Mouse (Mus musculus): Measurements from ENCODE around the gene Grrp1. TPM values are rescaled to one million over a fixed set of nuclear protein-coding genes. Genes with fewer than 3 reads are reported as not detected.

Grrp1 gene
- polyA plus RNA-seq, 1 experiment = 6.6 TPM

DNA sequence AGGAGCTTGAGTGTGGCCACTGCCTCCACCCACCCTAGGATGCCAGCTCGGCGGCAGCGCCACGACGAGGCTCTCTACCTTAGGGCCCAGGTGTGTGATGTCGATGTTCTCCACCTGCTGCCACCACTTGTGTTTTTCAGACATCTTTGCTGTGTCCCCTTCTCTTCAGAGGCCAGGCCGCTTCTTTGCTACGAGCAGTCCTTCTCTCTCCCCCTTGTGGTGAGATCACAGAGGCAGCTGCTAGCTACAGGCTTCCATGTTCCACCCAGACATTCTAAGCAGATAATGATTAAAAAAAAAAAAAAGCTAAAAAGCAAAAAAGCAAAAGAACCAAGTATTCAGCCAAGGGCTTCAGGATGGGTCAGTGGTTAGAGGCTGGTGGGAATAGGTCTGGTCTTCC is 26.7 kb downstream of the Grrp1 start, which contains the start of gene Catsper4:
Gene Catsper4 (minus strand): TSS at position 190 of the 400 bp plus-strand sequence.
- Histone ChIP-seq H3K4me3 (replicated peaks; ENCODE audit: insufficient read depth, low read depth, low read length) (no peak within 1 kb of the TSS), H3K27me3 (ENCODE audit: control insufficient read depth, insufficient read depth, low read length) (no peaks in the 10 kb centered on the region), H3K4me1 (ENCODE audit: control insufficient read depth, insufficient read depth, low read length) (no peaks in the 10 kb centered on the region), H3K27ac (ENCODE audit: insufficient read depth, low read length) (no peak within 1 kb of the TSS)
- 76% methylated on average over 8 of the region's 8 CpGs for WGBS
- TF ChIP-seq POLR2A (IDR thresholded peaks at IDR 0.05; ENCODE audit: borderline replicate concordance, insufficient read depth, low read length) (no peak), CTCF (IDR thresholded peaks at IDR 0.05; ENCODE audit: borderline replicate concordance, insufficient read depth, low read depth, low read length) (no peak)
- no peak for DNase-seq

DNA sequence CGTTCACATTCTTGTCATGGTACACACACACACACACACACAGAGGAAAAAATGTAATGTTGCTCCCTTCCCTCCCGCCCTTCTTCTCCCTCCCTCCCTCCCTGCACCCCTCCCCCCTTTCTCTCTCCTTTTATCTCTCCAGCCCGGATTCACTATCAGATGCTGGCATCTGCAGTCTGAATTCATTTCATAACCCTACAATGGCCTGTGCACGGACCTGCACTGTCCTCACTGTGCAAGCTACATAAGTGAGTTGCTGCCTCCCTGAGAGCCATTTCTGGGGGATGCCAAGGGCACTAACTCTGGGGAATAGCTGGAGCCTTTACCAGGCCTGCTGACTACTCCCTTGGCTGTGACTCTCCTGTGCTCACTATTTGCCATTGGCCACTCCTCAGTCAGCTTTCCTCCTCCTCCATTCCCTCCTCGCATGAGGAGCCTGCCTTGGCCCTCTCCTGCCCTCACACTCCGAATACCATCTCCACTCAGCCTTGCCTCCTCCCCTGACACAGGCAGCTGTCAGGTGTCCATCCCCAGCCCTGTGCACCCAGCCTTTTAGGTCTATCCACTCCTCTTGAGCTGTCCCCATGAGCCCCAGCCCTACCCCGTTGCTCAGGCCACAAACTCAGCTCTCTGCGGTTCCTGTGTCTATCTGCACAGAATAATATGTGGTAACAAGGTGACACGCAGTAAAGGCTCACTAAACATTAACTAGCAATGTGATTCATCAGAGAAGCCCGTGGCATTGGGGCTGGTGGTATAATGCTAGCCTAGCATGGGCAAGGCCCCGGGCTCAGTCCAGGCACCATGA is 30.9 kb downstream of the Grrp1 start:
- H3K4me1 ChIP-seq (ENCODE audit: control insufficient read depth, insufficient read depth, low read length) = no peaks in the 10 kb centered on the region
- H3K27me3 ChIP-seq (ENCODE audit: control insufficient read depth, insufficient read depth, low read length) = no peaks in the 10 kb centered on the region
- no peak overlapping the region for H3K27ac ChIP-seq (ENCODE audit: insufficient read depth, low read length)
- no peak for TF ChIP-seq CTCF (IDR thresholded peaks at IDR 0.05; ENCODE audit: borderline replicate concordance, insufficient read depth, low read depth, low read length)
- no peak for DNase-seq
- H3K4me3 ChIP-seq (replicated peaks; ENCODE audit: insufficient read depth, low read depth, low read length) = no peak overlapping the region
- WGBS = 64% methylated on average over 11 of the region's 11 CpGs

DNA sequence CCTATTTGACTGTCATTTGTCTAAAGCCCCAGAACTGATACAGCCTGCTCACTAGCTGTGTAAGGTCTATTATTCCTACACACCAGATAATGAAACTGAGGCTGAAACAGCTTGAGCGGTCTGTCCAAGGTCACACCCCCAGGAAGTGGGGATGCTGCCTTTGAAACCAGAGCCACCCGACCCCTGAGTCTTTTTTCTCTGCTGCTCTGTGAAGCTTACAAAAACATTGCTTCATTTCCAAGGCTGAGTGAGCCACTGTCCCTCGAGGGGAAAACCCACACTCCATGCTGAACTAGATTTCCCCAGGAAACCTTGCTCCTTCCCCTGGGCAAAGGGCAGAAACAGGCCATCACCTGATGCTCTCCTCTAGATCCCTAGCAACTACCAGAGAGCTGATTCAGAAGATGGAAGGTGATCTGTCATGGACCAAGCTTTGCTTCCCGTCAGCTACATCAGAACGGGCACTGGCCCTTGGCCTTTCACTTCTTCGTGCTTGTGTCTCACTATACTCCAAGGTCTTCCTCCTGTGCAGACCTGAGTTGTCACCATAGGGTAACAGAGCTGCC is 47.3 kb downstream of the Grrp1 start:
- Histone ChIP-seq H3K27me3 (ENCODE audit: control insufficient read depth, insufficient read depth, low read length) (no peaks in the 10 kb centered on the region; the same call in 1 of the 2 replicates), H3K4me1 (ENCODE audit: control insufficient read depth, insufficient read depth, low read length) (no peaks in the 10 kb centered on the region), H3K4me3 (replicated peaks; ENCODE audit: insufficient read depth, low read depth, low read length) (no peak overlapping the region), H3K27ac (ENCODE audit: insufficient read depth, low read length) (no peak overlapping the region)
- 62% methylated on average over 6 of the region's 6 CpGs for WGBS
- TF ChIP-seq POLR2A (IDR thresholded peaks at IDR 0.05; ENCODE audit: borderline replicate concordance, insufficient read depth, low read length) (no peak), CTCF (IDR thresholded peaks at IDR 0.05; ENCODE audit: borderline replicate concordance, insufficient read depth, low read depth, low read length) (no peak)
- no peak for DNase-seq

DNA sequence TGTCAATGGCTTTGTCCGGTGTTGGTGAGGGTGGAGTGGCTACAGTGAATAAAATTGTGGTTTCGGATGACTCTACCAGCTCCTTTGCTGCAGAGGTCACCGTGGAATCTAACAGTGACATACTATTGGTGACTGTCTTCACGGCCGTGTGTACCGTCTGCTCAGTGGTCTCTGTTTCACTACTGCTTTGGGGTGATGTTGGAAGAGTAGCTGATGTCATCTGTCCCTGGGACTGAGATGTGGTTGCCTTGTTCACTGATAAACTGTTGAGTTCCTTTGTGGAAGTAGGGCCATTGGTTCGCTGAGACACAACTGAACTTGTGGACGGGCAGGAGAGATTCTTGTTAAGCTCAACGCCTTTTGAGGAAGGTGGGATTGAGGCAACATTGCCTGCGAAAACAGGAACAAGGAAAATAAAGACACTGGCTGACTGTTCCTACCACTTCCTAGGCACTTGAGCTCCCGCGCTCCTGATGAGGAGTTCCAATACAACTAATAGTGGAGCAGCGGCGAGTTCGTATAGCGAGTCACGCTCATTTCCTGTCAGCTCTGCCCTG is 50.5 kb downstream of the Grrp1 start:
- 92% methylated on average over 17 of the region's 17 CpGs for WGBS
- H3K4me1 ChIP-seq (ENCODE audit: control insufficient read depth, insufficient read depth, low read length) = no peaks in the 10 kb centered on the region
- no peaks in the 10 kb centered on the region; the same call in 1 of the 2 replicates for H3K27me3 ChIP-seq (ENCODE audit: control insufficient read depth, insufficient read depth, low read length)
- DNase-seq = no peak
- no peak overlapping the region for H3K27ac ChIP-seq (ENCODE audit: insufficient read depth, low read length)
- TF ChIP-seq POLR2A (IDR thresholded peaks at IDR 0.05; ENCODE audit: borderline replicate concordance, insufficient read depth, low read length) (no peak), CTCF (IDR thresholded peaks at IDR 0.05; ENCODE audit: borderline replicate concordance, insufficient read depth, low read depth, low read length) (no peak)
- H3K4me3 ChIP-seq (replicated peaks; ENCODE audit: insufficient read depth, low read depth, low read length) = no peak overlapping the region

DNA sequence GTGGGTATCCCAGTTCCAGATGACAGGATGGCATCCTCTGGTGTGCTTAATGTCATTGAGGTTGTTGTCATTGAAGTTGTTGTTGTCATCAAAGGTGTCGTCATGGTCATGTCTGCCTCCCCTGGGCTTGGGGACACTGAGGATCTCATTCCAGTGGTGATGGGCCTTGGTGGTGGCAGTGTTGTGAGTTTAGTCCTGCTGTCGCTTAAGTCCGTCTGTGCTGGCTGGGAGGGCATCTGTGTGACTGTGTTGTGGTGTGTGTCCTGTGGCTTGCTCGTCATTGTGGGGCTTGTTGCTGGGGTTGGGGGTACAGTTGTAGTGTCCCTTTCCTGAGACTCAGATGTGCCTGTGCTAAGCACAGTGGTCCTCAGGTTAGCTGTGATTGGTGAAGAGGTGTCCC is 51.0 kb downstream of the Grrp1 start, which contains the start of gene Gm7534:
Gene Gm7534 (minus strand): TSS at position 101 of the 400 bp plus-strand sequence.
- no peak for DNase-seq
- 87% methylated on average over 4 of the region's 4 CpGs for WGBS

More for the DNA sequence above, 51.0 kb downstream of the Grrp1 start, which contains the start of gene Gm7534:
- H3K4me3 ChIP-seq (replicated peaks; ENCODE audit: insufficient read depth, low read depth, low read length) = no peak within 1 kb of the TSS
- TF ChIP-seq CTCF (IDR thresholded peaks at IDR 0.05; ENCODE audit: borderline replicate concordance, insufficient read depth, low read depth, low read length) (no peak), POLR2A (IDR thresholded peaks at IDR 0.05; ENCODE audit: borderline replicate concordance, insufficient read depth, low read length) (no peak)
- no peak within 1 kb of the TSS for H3K27ac ChIP-seq (ENCODE audit: insufficient read depth, low read length)
- no peaks in the 10 kb centered on the region; the same call in 1 of the 2 replicates for H3K27me3 ChIP-seq (ENCODE audit: control insufficient read depth, insufficient read depth, low read length)
- H3K4me1 ChIP-seq (ENCODE audit: control insufficient read depth, insufficient read depth, low read length) = no peaks in the 10 kb centered on the region

Other genes with a start within 250 kb of the Grrp1 start
- 0.16 and 0.23 TPM in 2 replicates for gene Lin28a, start 235.3 kb downstream of the Grrp1 start, polyA plus RNA-seq (2012; rRNA removed)
- gene Zfp683, start 200.3 kb downstream of the Grrp1 start, polyA plus RNA-seq (2012; rRNA removed) = not detected in 2 replicates
- gene Crybg2, start 193.3 kb downstream of the Grrp1 start, polyA plus RNA-seq (2012; rRNA removed) = 0.65 and 0.89 TPM in 2 replicates
- gene Cd52, start 159.0 kb downstream of the Grrp1 start, polyA plus RNA-seq (2012; rRNA removed) = 2.6 and 2.8 TPM in 2 replicates
- gene Ubxn11, start 151.5 kb downstream of the Grrp1 start, polyA plus RNA-seq (2012; rRNA removed) = 14.8 and 15.0 TPM in 2 replicates
- 238 and 258 TPM in 2 replicates for gene Sh3bgrl3, start 125.3 kb downstream of the Grrp1 start, polyA plus RNA-seq (2012; rRNA removed)
- gene Cep85, start 67.0 kb downstream of the Grrp1 start, polyA plus RNA-seq (2012; rRNA removed) = 24.8 and 25.2 TPM in 2 replicates
- gene Gm7534, start 51.1 kb downstream of the Grrp1 start, polyA plus RNA-seq (2012; rRNA removed) = not detected in 2 replicates
- 0.08 TPM in 1 of 2 replicates, not detected in the other for gene Catsper4, start 26.7 kb downstream of the Grrp1 start, polyA plus RNA-seq (2012; rRNA removed)
- 0.55 and 0.56 TPM in 2 replicates for gene Cnksr1, start 15.7 kb downstream of the Grrp1 start, polyA plus RNA-seq (2012; rRNA removed)
- gene E130218I03Rik, start 10.4 kb downstream of the Grrp1 start, polyA plus RNA-seq (2012; rRNA removed) = 0.52 and 0.84 TPM in 2 replicates
- 10.7 and 11.7 TPM in 2 replicates for gene Zfp593, start 8.5 kb downstream of the Grrp1 start, polyA plus RNA-seq (2012; rRNA removed)
- gene Gm30191, start 7.2 kb downstream of the Grrp1 start, polyA plus RNA-seq (2012; rRNA removed) = 1.8 and 1.9 TPM in 2 replicates
- gene Pdik1l, start 33.8 kb upstream of the Grrp1 start, polyA plus RNA-seq (2012; rRNA removed) = 8.9 and 9.6 TPM in 2 replicates
- 0.07 and 0.24 TPM in 2 replicates for gene Trim63, start 61.0 kb upstream of the Grrp1 start, polyA plus RNA-seq (2012; rRNA removed)
- gene Slc30a2, start 89.1 kb upstream of the Grrp1 start, polyA plus RNA-seq (2012; rRNA removed) = 0.13 and 0.20 TPM in 2 replicates
- 10.3 and 13.0 TPM in 2 replicates for gene Extl1, start 129.7 kb upstream of the Grrp1 start, polyA plus RNA-seq (2012; rRNA removed)
- 7.1 and 8.9 TPM in 2 replicates for gene Pafah2, start 142.2 kb upstream of the Grrp1 start, polyA plus RNA-seq (2012; rRNA removed)
- gene Stmn1, start 214.2 kb upstream of the Grrp1 start, polyA plus RNA-seq (2012; rRNA removed) = 361 and 454 TPM in 2 replicates
- 86.0 and 99.2 TPM in 2 replicates for gene Paqr7, start 242.6 kb upstream of the Grrp1 start, polyA plus RNA-seq (2012; rRNA removed)